Mouse (Mus musculus) megakaryocyte, embryonic 14.5 days (primary cell): Measurements from ENCODE around the gene Ager.

ENCODE experiments used
- FLI1 ChIP-seq: IDR thresholded peaks from 2 replicates; pipeline ENCODE4 v1.6.1; 2012; ENCODE audit warnings: low read length, inconsistent platforms, mixed read lengths
- GATA1 ChIP-seq: IDR thresholded peaks from 3 replicates; pipeline ENCODE4 v1.6.1; 2012; ENCODE audit warnings: mixed read lengths, low read length, inconsistent platforms, borderline replicate concordance

DNA sequence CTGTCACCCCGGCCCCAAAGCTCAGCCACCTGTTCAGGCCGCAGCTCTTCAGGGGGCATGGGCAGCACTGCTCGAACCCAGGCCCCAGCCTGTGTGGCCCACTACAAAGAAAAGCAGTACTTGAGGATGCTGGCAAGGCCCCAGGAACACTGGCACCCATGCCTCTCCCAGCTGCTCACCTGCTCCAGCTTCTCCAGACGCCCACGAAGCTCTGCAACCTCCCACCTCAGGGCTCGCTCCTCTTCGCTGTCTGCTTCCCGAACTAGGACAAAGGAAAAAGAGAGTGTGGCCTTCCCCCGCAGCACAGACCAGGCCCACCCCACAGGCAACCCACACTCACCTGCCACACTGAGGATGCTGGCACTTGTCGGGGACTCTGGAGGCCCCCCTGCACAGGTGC is 16.2 kb downstream of the Ager start:
- TF ChIP-seq GATA1 = no peak
- TF ChIP-seq FLI1 = no peak
